Mouse (Mus musculus) heart, embryonic 16.5 days (tissue): ENCODE data around the gene Pkn2. TPM values are rescaled to one million over a fixed set of nuclear protein-coding genes. Genes with fewer than 3 reads are reported as not detected.

Source experiments
- ATAC-seq: fragments of 200-750 bp; cut with Nextera tagmentation; replicated peaks from 2 replicates; pipeline ENCODE4 v1.8.0; 2017; ENCODE audit warnings: moderate number of reproducible peaks; ENCODE audit not compliant: insufficient read depth, low FRiP score; ENCODE audit errors: extremely low read depth
- H3K27ac ChIP-seq: fragments of 300-500 bp; sonication (generic); 2 replicates; pipeline ENCODE4 v1.5.1; 2014; ENCODE audit warnings: mild to moderate bottlenecking, low read length, control low read depth, moderate library complexity
- H3K27me3 ChIP-seq: fragments of 300-500 bp; sonication (generic); 2 replicates; pipeline ENCODE4 v1.6.1; 2014; ENCODE audit warnings: low read length, mixed read lengths; ENCODE audit not compliant: control insufficient read depth, insufficient read depth
- H3K36me3 ChIP-seq: fragments of 300-500 bp; sonication (generic); 2 replicates; pipeline ENCODE4 v1.6.1; 2014; ENCODE audit not compliant: control insufficient read depth, insufficient read depth
- H3K4me1 ChIP-seq: fragments of 300-500 bp; sonication (generic); 2 replicates; pipeline ENCODE4 v1.6.1; 2014; ENCODE audit warnings: low read length, mixed read lengths; ENCODE audit not compliant: control insufficient read depth, insufficient read depth
- H3K4me2 ChIP-seq: fragments of 300-500 bp; sonication (generic); 2 replicates; pipeline ENCODE4 v1.6.1; 2014; ENCODE audit warnings: low read depth, mild to moderate bottlenecking, control low read depth, low read length
- H3K4me3 ChIP-seq: fragments of 300-500 bp; sonication (generic); 2 replicates; pipeline ENCODE4 v1.5.1; 2014; ENCODE audit warnings: mild to moderate bottlenecking, control low read depth, low read length
- H3K9ac ChIP-seq: fragments of 300-500 bp; sonication (generic); 2 replicates; pipeline ENCODE4 v1.6.1; 2014; ENCODE audit warnings: low read length, control low read depth
- H3K9me3 ChIP-seq: fragments of 300-500 bp; sonication (generic); replicated peaks from 2 replicates; pipeline ENCODE4 v1.6.1; 2016; ENCODE audit warnings: low read length; ENCODE audit not compliant: control insufficient read depth
- WGBS: fragments of 180-500 bp; shearing (Covaris S2); extraction: QIAGEN DNeasy Blood & Tissue Kit; methylation state at CpG from one replicate; pipeline ENCODE4 v1.1.7; 2014; 5-methylcytosine and 5-hydroxymethylcytosine counted together
- polyA plus RNA-seq: library from polyadenylated mRNA; unstranded; fragments of >200 nt; fragmentation: Nextera tagmentation; extraction: Ambion mirVana; gene quantifications from 2 replicates; pipeline ENCODE4 v1.2.1, GENCODE M21; 2015

The Pkn2 gene
- polyA plus RNA-seq, 1 experiment from 2014 or later: 31.5 TPM

- Histone ChIP-seq H3K27ac (no peak overlapping the region), H3K4me1 (peaks cover 10% of the 10 kb centered on the region), H3K9ac (no peak overlapping the region), H3K9me3 (no peaks in the 10 kb centered on the region), H3K36me3 (no peaks in the 10 kb centered on the region), H3K4me3 (no peak overlapping the region), H3K4me2 (no peak overlapping the region), H3K27me3 (no peaks in the 10 kb centered on the region)
- 82% methylated on average over 3 of the region's 3 CpGs for WGBS
- ATAC-seq: no peak
Measured at GRCm38 (mm10) chr3:142852911-142853310, 28.9 kb downstream of the Pkn2 start.

DNA sequence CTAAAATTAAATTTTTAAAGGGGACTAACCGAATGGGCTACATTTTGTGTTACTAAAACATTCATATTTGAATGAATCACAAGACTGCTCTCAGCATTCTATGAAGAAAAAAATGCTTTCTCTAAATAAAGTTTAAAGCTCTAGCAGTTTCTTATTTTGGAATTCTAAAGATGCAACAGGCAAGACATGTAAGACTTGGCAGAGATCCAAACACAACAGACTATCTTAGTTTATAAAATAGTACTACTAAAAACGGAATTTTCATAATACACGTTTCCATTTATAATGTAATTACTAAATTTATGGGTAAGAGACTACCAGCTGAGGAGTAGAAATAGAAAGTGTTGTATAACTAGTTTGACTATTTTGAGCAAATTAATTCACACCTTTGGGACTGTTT, 30.2 kb downstream of the Pkn2 start:
- Histone ChIP-seq H3K27me3 (no peaks in the 10 kb centered on the region), H3K9me3 (no peaks in the 10 kb centered on the region), H3K27ac (no peak overlapping the region), H3K36me3 (no peaks in the 10 kb centered on the region), H3K4me2 (no peak overlapping the region), H3K4me1 (peaks cover 5% of the 10 kb centered on the region), H3K9ac (no peak overlapping the region), H3K4me3 (no peak overlapping the region)
- ATAC-seq: no peak
- 41% methylated on average over 3 of the region's 3 CpGs for WGBS

DNA sequence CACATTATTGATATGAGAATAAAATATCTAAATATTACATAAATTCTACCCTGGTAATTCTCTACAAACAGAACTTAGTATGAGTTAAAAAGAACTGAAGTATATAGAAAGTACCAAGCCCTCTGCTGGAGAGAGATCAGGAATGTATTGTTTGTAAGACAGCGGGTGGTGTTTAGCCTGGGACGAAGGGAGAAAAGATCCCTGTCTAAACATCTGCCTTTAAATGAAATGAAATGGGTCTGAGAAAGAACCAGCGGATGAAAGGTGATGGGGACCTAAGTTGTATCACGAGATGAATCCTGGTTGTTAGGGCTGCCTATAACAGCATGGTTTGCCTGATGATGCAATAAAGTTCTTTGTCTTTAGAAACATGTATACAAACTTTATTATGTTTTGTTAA, 41.8 kb downstream of the Pkn2 start:
- Histone ChIP-seq H3K9ac (no peak overlapping the region), H3K36me3 (peaks cover 12% of the 10 kb centered on the region; the same call in 1 of the 2 replicates), H3K4me2 (no peak overlapping the region), H3K27ac (no peak overlapping the region), H3K4me1 (no peaks in the 10 kb centered on the region), H3K9me3 (no peaks in the 10 kb centered on the region), H3K27me3 (no peaks in the 10 kb centered on the region), H3K4me3 (no peak overlapping the region)
- ATAC-seq: no peak
- WGBS: 83% methylated on average over 4 of the region's 4 CpGs

GRCm38 (mm10) chr3:142834761-142835160, 47.0 kb downstream of the Pkn2 start:
- Histone ChIP-seq H3K27ac (no peak overlapping the region), H3K27me3 (no peaks in the 10 kb centered on the region), H3K4me2 (no peak overlapping the region), H3K9ac (no peak overlapping the region), H3K4me3 (no peak overlapping the region), H3K36me3 (peaks cover 13% of the 10 kb centered on the region), H3K4me1 (no peaks in the 10 kb centered on the region), H3K9me3 (no peaks in the 10 kb centered on the region)
- 72% methylated on average over 4 of the region's 4 CpGs for WGBS
- ATAC-seq: no peak

DNA sequence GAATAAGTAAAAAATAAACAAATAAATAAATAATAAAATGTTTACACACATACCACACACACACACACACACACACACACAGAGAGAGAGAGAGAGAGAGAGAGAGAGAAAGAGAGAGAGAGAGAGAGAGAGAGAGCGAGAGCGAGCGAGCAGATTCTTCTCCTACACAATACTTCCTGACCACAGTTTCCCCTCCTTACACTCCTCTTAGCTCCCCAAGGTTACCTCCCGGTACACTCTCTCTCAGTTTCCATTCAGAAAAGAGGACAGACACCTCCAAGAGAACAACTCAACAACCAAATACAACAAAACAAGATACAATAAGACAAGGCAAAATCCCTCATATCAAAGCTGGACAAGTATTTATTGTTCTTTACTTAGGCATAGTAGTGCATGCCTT, 47.8 kb downstream of the Pkn2 start:
- peaks cover 12% of the 10 kb centered on the region for H3K36me3 ChIP-seq
- H3K9ac ChIP-seq: no peak overlapping the region
- H3K9me3 ChIP-seq: no peaks in the 10 kb centered on the region
- H3K4me1 ChIP-seq: no peaks in the 10 kb centered on the region
- no peaks in the 10 kb centered on the region for H3K27me3 ChIP-seq
- 81% methylated on average over 4 of the region's 4 CpGs for WGBS
- H3K27ac ChIP-seq: no peak overlapping the region
- no peak for ATAC-seq
- H3K4me3 ChIP-seq: no peak overlapping the region
- H3K4me2 ChIP-seq: no peak overlapping the region

GRCm38 (mm10) chr3:142832910-142833309, 48.9 kb downstream of the Pkn2 start:
- 83% methylated on average over 3 of the region's 3 CpGs for WGBS
- no peak overlapping the region for H3K4me2 ChIP-seq
- H3K9ac ChIP-seq: no peak overlapping the region
- no peaks in the 10 kb centered on the region for H3K9me3 ChIP-seq
- H3K27ac ChIP-seq: no peak overlapping the region
- ATAC-seq: no peak
- H3K4me3 ChIP-seq: no peak overlapping the region
- no peaks in the 10 kb centered on the region for H3K27me3 ChIP-seq
- H3K4me1 ChIP-seq: no peaks in the 10 kb centered on the region
- H3K36me3 ChIP-seq: peaks cover 16% of the 10 kb centered on the region

- H3K36me3 ChIP-seq: peaks cover 20% of the 10 kb centered on the region
- H3K9me3 ChIP-seq: no peaks in the 10 kb centered on the region
- H3K4me2 ChIP-seq: no peak overlapping the region
- no peaks in the 10 kb centered on the region for H3K27me3 ChIP-seq
- 87% methylated on average over 4 of the region's 4 CpGs for WGBS
- ATAC-seq: no peak
- H3K4me1 ChIP-seq: no peaks in the 10 kb centered on the region
- H3K27ac ChIP-seq: no peak overlapping the region
- H3K9ac ChIP-seq: no peak overlapping the region
- H3K4me3 ChIP-seq: no peak overlapping the region
Measured at GRCm38 (mm10) chr3:142826449-142827146, 55.2 kb downstream of the Pkn2 start.

DNA sequence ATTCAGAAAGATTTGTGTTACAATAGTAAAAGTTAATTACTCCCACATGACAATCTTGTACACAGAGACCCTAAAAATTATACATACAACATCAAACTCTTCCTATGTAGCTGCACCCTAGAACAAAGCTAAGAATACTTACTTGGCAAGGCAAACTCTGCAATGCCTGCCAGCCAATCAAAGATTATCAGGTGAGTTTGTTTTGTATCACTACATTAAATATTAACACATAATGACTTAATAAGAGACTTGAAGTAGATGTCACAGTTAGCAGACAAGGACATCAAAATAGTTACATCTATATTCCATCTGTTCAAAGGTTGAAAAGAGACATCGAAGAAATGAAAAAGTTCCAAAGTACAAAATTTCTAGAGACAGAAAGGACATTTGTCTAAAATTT, 58.2 kb downstream of the Pkn2 start:
- Histone ChIP-seq H3K36me3 (peaks cover 21% of the 10 kb centered on the region), H3K4me1 (no peaks in the 10 kb centered on the region), H3K4me2 (no peak overlapping the region), H3K9ac (no peak overlapping the region), H3K4me3 (no peak overlapping the region), H3K9me3 (no peaks in the 10 kb centered on the region), H3K27ac (no peak overlapping the region), H3K27me3 (no peaks in the 10 kb centered on the region)
- WGBS: 96% methylated on average over 1 of the region's 1 CpGs
- ATAC-seq: no peak

DNA sequence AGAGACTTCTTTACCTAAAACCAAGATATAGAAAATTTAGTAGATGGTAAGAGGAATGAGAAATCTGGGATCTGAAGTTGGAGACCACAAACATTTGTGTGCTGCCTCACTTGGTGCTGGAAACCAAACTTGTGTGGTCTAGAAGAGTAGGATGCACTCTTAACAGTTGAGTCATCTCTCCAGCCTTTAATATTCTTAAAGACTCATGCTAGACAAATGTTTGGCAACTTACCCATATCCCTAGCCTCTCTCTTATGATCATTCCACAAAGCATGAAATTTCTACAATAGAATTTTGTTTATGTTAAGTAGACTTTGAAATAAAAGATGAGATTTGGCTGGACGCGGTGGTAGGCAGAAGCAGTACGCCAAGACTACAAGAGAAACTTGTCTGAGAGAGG, 64.3 kb downstream of the Pkn2 start:
- H3K9me3 ChIP-seq: no peaks in the 10 kb centered on the region
- WGBS: 92% methylated on average over 3 of the region's 3 CpGs
- ATAC-seq: no peak
- no peak overlapping the region for H3K4me2 ChIP-seq
- no peak overlapping the region for H3K27ac ChIP-seq
- H3K4me1 ChIP-seq: no peaks in the 10 kb centered on the region
- H3K4me3 ChIP-seq: no peak overlapping the region
- H3K27me3 ChIP-seq: no peaks in the 10 kb centered on the region
- peaks cover 17% of the 10 kb centered on the region for H3K36me3 ChIP-seq
- H3K9ac ChIP-seq: no peak overlapping the region
